Mouse (Mus musculus) erythroblast, embryonic 14.5 days (primary cell): Measurements from ENCODE around the gene Rps3a1.
"Not testable (repeated sequence)": the region's sequence is repeated elsewhere in the genome, so short reads cannot be mapped to it uniquely, and the experiment has no call there.

Experiments used
- GATA1 ChIP-seq: IDR thresholded peaks from 2 replicates; pipeline ENCODE4 v1.6.1; 2012; ENCODE audit warnings: low read length, inconsistent platforms, mixed read lengths
- TAL1 ChIP-seq: IDR thresholded peaks from 3 replicates; pipeline ENCODE4 v1.6.1; 2012; ENCODE audit warnings: low read length, inconsistent platforms, mixed read lengths

GRCm38 (mm10) chr3:86104433-86104832 lies 38.1 kb downstream of the Rps3a1 start:
- TF ChIP-seq TAL1, GATA1: not testable (repeated sequence)
